Comparison of ENCODE assay signal across 41 mouse cellular contexts in genomic region chr3:109135352-109135751, GRCm38 (mm10). TPM values are rescaled to one million over a fixed set of nuclear protein-coding genes. Genes with fewer than 3 reads are reported as not detected.
"Had no signal": no experiment of that assay in that cellular context is flagged by ENCODE, and none has a peak within 500 bp of the region (broad histone marks: within the 10 kb centered on the region; RNA-seq: fewer than 3 reads in every experiment).

No protein-coding gene starts in this region.

- H3K27ac ChIP-seq: heart, adult 2 months; hindbrain, embryonic 10.5 days; hindbrain, embryonic 12.5 days; hindbrain, embryonic 14.5 days; intestine, embryonic 15.5 days; layer of hippocampus, adult 2 months; limb, embryonic 13.5 days; limb, embryonic 15.5 days; liver, embryonic 12.5 days; liver, embryonic 14.5 days had no signal

- H3K27me3 ChIP-seq: heart, embryonic 12.5 days; hindbrain, embryonic 12.5 days; intestine, embryonic 15.5 days; limb, embryonic 13.5 days; limb, embryonic 15.5 days; liver, embryonic 12.5 days had no signal

- ATAC-seq: hindbrain, embryonic 16.5 days; inflammation-experienced regulatory T-cells, adult 6 months; intestine, embryonic 15.5 days; intestine, postnatal 0 days; liver, embryonic 12.5 days had no signal

- H3K4me3 ChIP-seq: heart, adult 2 months; heart, embryonic 12.5 days; hindbrain, embryonic 10.5 days; hindbrain, embryonic 12.5 days; intestine, embryonic 15.5 days; layer of hippocampus, adult 2 months; limb, embryonic 13.5 days; limb, embryonic 15.5 days; liver, embryonic 12.5 days had no signal

- H3K9me3 ChIP-seq: intestine, embryonic 15.5 days; limb, embryonic 15.5 days; liver, embryonic 12.5 days had no signal

- H3K36me3 ChIP-seq: liver, embryonic 12.5 days had no signal

- DNase-seq: gastrocnemius, postnatal 14 days; gastrocnemius, postnatal 36 days; heart, adult 2 months; heart, postnatal 10 days; heart, postnatal 4 days; kidney, adult 18-20 months; kidney, adult 8-10 months; kidney, postnatal 10 days; kidney, postnatal 25 days; kidney, postnatal 4 days; layer of hippocampus, postnatal 36 days; left cerebral cortex, postnatal 4 days had no signal

- H3K4me1 ChIP-seq: heart, embryonic 12.5 days; hindbrain, embryonic 10.5 days; hindbrain, embryonic 12.5 days; intestine, embryonic 15.5 days; limb, embryonic 13.5 days; limb, embryonic 15.5 days; liver, embryonic 12.5 days had no signal

RNA-seq across cellular contexts. Expression of gene Slc25a54, which starts 55.1 kb away (rescaled TPM):
- total RNA-seq: gastrocnemius, adult 18-20 months; gastrocnemius, adult 8-10 months; gastrocnemius, postnatal 14 days; gastrocnemius, postnatal 36 days; heart, adult 2 months; heart, postnatal 10 days; heart, postnatal 25 days; heart, postnatal 4 days; layer of hippocampus, adult 2 months; layer of hippocampus, postnatal 10 days; layer of hippocampus, postnatal 36 days; left cerebral cortex, adult 18-20 months; left cerebral cortex, adult 8-10 months; left cerebral cortex, postnatal 10 days; left cerebral cortex, postnatal 25 days; left cerebral cortex, postnatal 4 days; liver, adult 2 months had no signal
- polyA plus RNA-seq: frontal cortex, adult 2 months; gonadal fat pad, adult 2 months; heart, adult 2 months; heart, embryonic 12.5 days; heart, embryonic 14.5 days; heart, embryonic 16.5 days; hindbrain, embryonic 10.5 days; hindbrain, embryonic 12.5 days; hindbrain, embryonic 14.5 days; hindbrain, embryonic 16.5 days; inflammation-experienced regulatory T-cells, adult 6 months; intestine, embryonic 15.5 days; intestine, postnatal 0 days; kidney, embryonic 14.5 days; kidney, embryonic 16.5 days; limb, embryonic 11.5 days; limb, embryonic 13.5 days; limb, embryonic 15.5 days; liver, adult 2 months; liver, embryonic 12.5 days; liver, embryonic 14.5 days had no signal
